Mouse (Mus musculus): ENCODE results near the gene Olfr1192-ps1. TPM values are rescaled to one million over a fixed set of nuclear protein-coding genes. Genes with fewer than 3 reads are reported as not detected.
"Not testable (repeated sequence)": the region's sequence is repeated elsewhere in the genome, so short reads cannot be mapped to it uniquely, and the experiment has no call there.

Olfr1192-ps1 gene
- not detected for total RNA-seq (2021)

DNA sequence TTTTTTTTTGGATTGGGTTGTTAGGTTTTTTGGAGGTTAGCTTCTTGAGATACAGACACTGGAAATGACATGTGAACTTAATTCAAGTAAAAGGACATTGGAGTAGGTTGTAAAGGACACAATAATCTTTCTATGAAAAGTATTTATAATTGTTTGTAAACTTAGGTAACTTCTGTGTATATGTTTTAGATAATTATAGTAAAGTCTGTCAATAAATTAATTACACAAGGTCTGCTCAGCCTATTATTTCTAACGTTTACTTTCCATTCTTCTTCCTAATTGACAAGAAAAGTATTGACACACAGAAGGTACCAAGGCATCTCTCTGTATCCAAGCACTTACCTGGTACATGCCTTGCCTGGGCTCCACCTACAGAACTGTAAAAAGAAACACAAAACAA lies at the start of gene Olfr1192-ps1:
Gene Olfr1192-ps1 (plus strand): TSS at position 301 of the 400 bp plus-strand sequence.
- DNase-seq (ENCODE audit: low spot score in 2 of 2): no peak
- intact Hi-C loops (cut with DNase I): no loop called here

DNA sequence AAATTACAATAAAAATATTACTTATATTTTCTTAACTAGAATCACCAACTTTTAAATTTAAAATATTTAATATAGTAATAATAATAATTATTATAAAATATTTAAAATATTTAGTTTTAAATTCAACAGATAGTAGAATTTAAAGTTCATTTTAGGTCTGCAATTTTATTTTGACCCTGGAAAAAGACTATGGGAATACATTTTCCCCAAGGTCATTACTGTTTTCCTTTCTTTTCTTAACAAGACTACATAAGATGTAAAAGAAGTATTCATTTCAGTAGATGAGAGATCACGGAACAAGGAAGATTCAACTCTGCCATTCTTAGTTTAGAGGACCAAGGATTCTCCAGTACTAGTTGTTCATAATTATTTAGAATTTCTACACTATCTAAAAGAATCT lies 8.1 kb upstream of the Olfr1192-ps1 start, which contains the start of gene Olfr1191-ps1:
Gene Olfr1191-ps1 (plus strand): TSS at position 301 of the 400 bp plus-strand sequence.
- DNase-seq (ENCODE audit: low spot score in 2 of 2); intact Hi-C loops (cut with DNase I): not testable (repeated sequence)

DNA sequence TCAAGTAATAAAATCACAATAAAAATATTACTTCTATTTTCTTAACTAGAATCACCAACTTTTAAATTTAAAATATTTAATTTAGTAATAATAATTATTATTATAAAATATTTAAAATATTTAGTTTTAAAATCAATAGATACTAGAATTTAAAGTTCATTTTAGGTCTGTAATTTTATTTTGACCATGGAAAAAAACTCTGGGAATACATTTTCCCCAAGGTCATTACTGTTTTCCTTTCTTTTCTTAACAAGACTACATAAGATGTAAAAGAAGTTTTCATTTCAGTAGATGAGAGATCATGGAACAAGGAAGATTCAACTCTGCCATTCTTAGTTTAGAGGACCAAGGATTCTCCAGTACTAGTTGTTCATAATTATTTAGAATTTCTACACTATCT lies 27.0 kb downstream of the Olfr1192-ps1 start, which contains the start of gene Olfr1193:
Gene Olfr1193 (plus strand): TSS at position 301 of the 400 bp plus-strand sequence.
- intact Hi-C loops (cut with DNase I): not testable (repeated sequence)

DNA sequence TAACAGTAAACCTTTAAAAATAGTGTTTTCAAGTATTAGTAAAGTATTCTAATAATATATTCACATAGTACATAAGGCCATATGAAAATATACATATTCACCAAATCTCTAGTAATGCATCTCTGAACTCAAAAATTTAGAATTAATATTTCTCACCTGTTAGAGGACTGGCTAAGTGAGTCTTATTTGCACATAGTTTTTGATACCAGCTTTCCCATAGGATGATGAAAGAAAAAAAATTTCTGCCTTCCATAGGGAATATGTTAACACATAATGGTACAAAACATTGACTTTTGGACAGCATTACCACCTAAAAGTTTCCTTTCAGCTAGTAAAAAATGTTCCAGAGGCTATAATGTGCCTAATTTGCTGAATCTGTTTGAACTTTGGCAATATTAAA lies 40.8 kb downstream of the Olfr1192-ps1 start, which contains the start of gene Olfr1195:
Gene Olfr1195 (minus strand): TSS at position 101 of the 400 bp plus-strand sequence.
- no peak for DNase-seq (ENCODE audit: low spot score in 2 of 2)
- intact Hi-C loops (cut with DNase I): no loop called here

More for the DNA sequence above, 27.0 kb downstream of the Olfr1192-ps1 start, which contains the start of gene Olfr1193:
- not testable (repeated sequence) for DNase-seq (ENCODE audit: low spot score in 2 of 2)

DNA sequence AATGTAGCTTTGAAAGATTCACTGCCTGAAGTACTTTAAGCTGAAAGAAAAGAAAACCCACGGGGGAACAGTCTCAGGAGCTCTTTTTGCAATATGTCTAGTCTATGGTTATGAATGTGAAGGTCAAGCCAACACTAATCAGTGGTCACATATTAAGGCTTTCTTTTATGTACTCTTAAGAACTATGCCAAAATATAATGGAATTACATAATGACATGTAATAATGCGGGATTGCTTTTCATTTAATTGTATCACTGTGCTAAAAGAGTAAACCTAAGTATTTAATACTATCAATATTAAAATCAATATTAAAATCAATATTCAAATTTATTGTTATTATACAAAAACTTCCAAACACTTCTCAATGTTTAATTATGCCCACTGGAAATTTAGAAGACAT lies 56.2 kb downstream of the Olfr1192-ps1 start, which contains the start of gene Olfr1196:
Gene Olfr1196 (minus strand): TSS at position 101 of the 400 bp plus-strand sequence.
- DNase-seq (ENCODE audit: low spot score in 2 of 2): no peak
- intact Hi-C loops (cut with DNase I): no loop called here

Other genes starting within 250 kb of the Olfr1192-ps1 start
- gene Olfr1179, start 242.1 kb upstream of the Olfr1192-ps1 start, total RNA-seq (2021): not detected
- not detected for gene Olfr1180, start 229.4 kb upstream of the Olfr1192-ps1 start, total RNA-seq (2021)
- gene Olfr1181, start 222.3 kb upstream of the Olfr1192-ps1 start, total RNA-seq (2021): not detected
- not detected for gene Gm13757, start 199.4 kb upstream of the Olfr1192-ps1 start, total RNA-seq (2021)
- gene Olfr1183, start 193.6 kb upstream of the Olfr1192-ps1 start, total RNA-seq (2021): not detected
- gene Olfr1184, start 164.9 kb upstream of the Olfr1192-ps1 start, total RNA-seq (2021): not detected
- not detected for gene Olfr1185-ps1, start 155.2 kb upstream of the Olfr1192-ps1 start, total RNA-seq (2021)
- gene Olfr1186, start 130.0 kb upstream of the Olfr1192-ps1 start, total RNA-seq (2021): not detected
- not detected for gene Olfr1188, start 91.6 kb upstream of the Olfr1192-ps1 start, total RNA-seq (2021)
- gene Olfr1189, start 62.1 kb upstream of the Olfr1192-ps1 start, total RNA-seq (2021): not detected
- under 1 TPM in 1 of 2 experiments, not detected in 1; 0.05 TPM for gene Olfr1191-ps1, start 8.0 kb upstream of the Olfr1192-ps1 start, total RNA-seq (2021)
- not detected for gene Olfr1193, start 27.1 kb downstream of the Olfr1192-ps1 start, total RNA-seq (2021)
- gene Olfr1195, start 40.7 kb downstream of the Olfr1192-ps1 start, total RNA-seq (2021): not detected
- not detected for gene Olfr1196, start 56.1 kb downstream of the Olfr1192-ps1 start, total RNA-seq (2021)
- not detected for gene Olfr1197, start 83.9 kb downstream of the Olfr1192-ps1 start, total RNA-seq (2021)
- gene Olfr1198, start 102.9 kb downstream of the Olfr1192-ps1 start, total RNA-seq (2021): not detected
- gene Olfr1199, start 112.0 kb downstream of the Olfr1192-ps1 start, total RNA-seq (2021): not detected
- gene Olfr1200, start 122.0 kb downstream of the Olfr1192-ps1 start, total RNA-seq (2021): not detected
- not detected for gene Olfr1201, start 144.5 kb downstream of the Olfr1192-ps1 start, total RNA-seq (2021)
- not detected for gene Olfr1202, start 166.0 kb downstream of the Olfr1192-ps1 start, total RNA-seq (2021)
- not detected for gene Olfr1205, start 181.2 kb downstream of the Olfr1192-ps1 start, total RNA-seq (2021)
- gene Olfr1204, start 200.8 kb downstream of the Olfr1192-ps1 start, total RNA-seq (2021): not detected
- gene Olfr1206, start 214.7 kb downstream of the Olfr1192-ps1 start, total RNA-seq (2021): not detected